In genomic region chr16:22410000-22410399, GRCm38 (mm10) we compare ENCODE assay signal across 24 mouse cellular contexts. TPM values are rescaled to one million over a fixed set of nuclear protein-coding genes. Genes with fewer than 3 reads are reported as not detected.
DNase-seq lines count a peak whose midpoint lies in the region; ATAC-seq and TF ChIP-seq lines count a peak whose summit lies in the region.
"Had no signal": no experiment of that assay in that cellular context is flagged by ENCODE, and none has a peak within 500 bp of the region (broad histone marks: within the 10 kb centered on the region; RNA-seq: fewer than 3 reads in every experiment).

No protein-coding gene starts in this region.

- H3K4me3 ChIP-seq in E14TG2a.4 (replicated peaks; ENCODE audit: low read length), result peak overlapping the region; percentile 86
- peak overlapping the region; percentile 18 for H3K4me3 ChIP-seq in ES-Bruce4 (ENCODE audit: low read depth, low read length)
- H3K4me3 ChIP-seq in liver, embryonic 14.5 days (ENCODE audit: insufficient read depth in 1 of 2, low read depth in 2 of 2, low read length in 2 of 2), result no peak overlapping the region
- H3K4me3 ChIP-seq: embryonic facial prominence, embryonic 15.5 days; erythroblast, embryonic 14.5 days; forebrain, embryonic 10.5 days; forebrain, embryonic 15.5 days; heart, embryonic 10.5 days; hindbrain, embryonic 12.5 days had no signal

- H3K27me3 ChIP-seq in E14TG2a.4 (ENCODE audit: insufficient read depth, low read length) (no peaks in the 10 kb centered on the region), ES-Bruce4 (ENCODE audit: control insufficient read depth, insufficient read depth, low read length, poor library complexity, severe bottlenecking) (no peaks in the 10 kb centered on the region)
- H3K27me3 ChIP-seq in liver, embryonic 14.5 days (ENCODE audit: control insufficient read depth, insufficient read depth, low read length), result no peaks in the 10 kb centered on the region
- H3K27me3 ChIP-seq: embryonic facial prominence, embryonic 15.5 days; forebrain, embryonic 15.5 days; hindbrain, embryonic 12.5 days had no signal

- TF ChIP-seq EP300 in ES-Bruce4 (IDR thresholded peaks at IDR 0.05; ENCODE audit: insufficient read depth, low read depth, low read length), result no peak
- peak; percentile 47 for TF ChIP-seq EP300 in liver, embryonic 14.5 days (IDR thresholded peaks at IDR 0.05; ENCODE audit: low read depth)

- H3K4me1 ChIP-seq in E14TG2a.4 (replicated peaks; ENCODE audit: low read depth, low read length) (peaks cover 76% of the 10 kb centered on the region), ES-Bruce4 (ENCODE audit: control insufficient read depth, insufficient read depth, low read length) (peaks cover 10% of the 10 kb centered on the region)
- peaks cover 0 to 2% of the 10 kb centered on the region in 2 experiments; a peak in 2 of 4 replicates for H3K4me1 ChIP-seq in liver, embryonic 14.5 days (replicated peaks; ENCODE audit: control insufficient read depth in 2 of 2, insufficient read depth in 2 of 2, low read length in 1 of 2)
- H3K4me1 ChIP-seq: heart, embryonic 10.5 days had no signal

- H3K27ac ChIP-seq in ES-Bruce4 (ENCODE audit: insufficient read depth, low read length), result peak overlapping the region; percentile 24
- no peak overlapping the region for H3K27ac ChIP-seq in liver, embryonic 14.5 days
- H3K27ac ChIP-seq: embryonic facial prominence, embryonic 15.5 days; forebrain, embryonic 10.5 days; forebrain, embryonic 15.5 days; heart, embryonic 10.5 days; hindbrain, embryonic 12.5 days had no signal

- peak; percentile 43; the same call in 1 of the 2 replicates for ATAC-seq in liver, embryonic 14.5 days (ENCODE audit: insufficient read depth)
- ATAC-seq in megakaryocyte, adult 5-6 weeks (ENCODE audit: poor library complexity, severe bottlenecking), result no peak
- ATAC-seq: forebrain, embryonic 15.5 days; hindbrain, embryonic 16.5 days; inflammation-experienced regulatory T-cells, adult 6 months had no signal

- no peak for TF ChIP-seq POLR2A in ES-Bruce4 (IDR thresholded peaks at IDR 0.05; ENCODE audit: insufficient read depth, low read length)

- peak overlapping the region; percentile 62; the same call in 1 of the 2 replicates for H3K9ac ChIP-seq in ES-Bruce4 (ENCODE audit: low read depth, poor library complexity, severe bottlenecking)
- no peak overlapping the region for H3K9ac ChIP-seq in liver, embryonic 14.5 days (replicated peaks)
- H3K9ac ChIP-seq: embryonic facial prominence, embryonic 15.5 days; forebrain, embryonic 15.5 days; hindbrain, embryonic 12.5 days had no signal

- H3K36me3 ChIP-seq in E14TG2a.4 (ENCODE audit: insufficient read depth, low read length), result peaks cover 88% of the 10 kb centered on the region
- peaks cover 48% of the 10 kb centered on the region for H3K36me3 ChIP-seq in ES-Bruce4 (ENCODE audit: control insufficient read depth, insufficient read depth, low read length, poor library complexity, severe bottlenecking)
- H3K36me3 ChIP-seq in liver, embryonic 14.5 days (replicated peaks; ENCODE audit: control insufficient read depth, insufficient read depth, low read depth), result no peaks in the 10 kb centered on the region
- H3K36me3 ChIP-seq: embryonic facial prominence, embryonic 15.5 days; forebrain, embryonic 15.5 days; hindbrain, embryonic 12.5 days had no signal

- 26% methylated on average over 5 of the region's 5 CpGs for WGBS in liver, embryonic 14.5 days (ENCODE audit: insufficient replicate concordance)

- TF ChIP-seq CTCF in E14TG2a.4 (conservative IDR thresholded peaks at IDR 0.05; ENCODE audit: low read length), result no peak
- TF ChIP-seq CTCF in ES-Bruce4 (IDR thresholded peaks at IDR 0.05; ENCODE audit: low read depth, low read length), result no peak
- TF ChIP-seq CTCF in liver, embryonic 14.5 days (IDR thresholded peaks at IDR 0.05; ENCODE audit: low read depth), result no peak

- peak; percentile 8 for DNase-seq in c-Kit-positive CD71-positive TER-119-positive erythroid progenitor cells, embryonic 14.5 days (ENCODE audit: low spot score)
- no peak for DNase-seq in liver, embryonic 14.5 days (ENCODE audit: low read depth in 3 of 3, low spot score in 3 of 3)
- DNase-seq in spleen, adult 18-20 months, result no peak
- no peak for DNase-seq in layer of hippocampus, postnatal 36 days
- DNase-seq: adrenal gland, adult 8-10 months; cerebellum, adult 18-20 months; cerebellum, adult 9-11 months; cerebellum, postnatal 36 days; embryo, embryonic 11 days; gastrocnemius, postnatal 10 days; heart, adult 18-20 months; heart, postnatal 10 days; heart, postnatal 4 days had no signal

- no peaks in the 10 kb centered on the region for H3K9me3 ChIP-seq in E14TG2a.4 (ENCODE audit: low read length)
- peaks cover 43% of the 10 kb centered on the region for H3K9me3 ChIP-seq in ES-Bruce4 (replicated peaks; ENCODE audit: control insufficient read depth, insufficient read depth, low read length, poor library complexity, severe bottlenecking)
- no peaks in the 10 kb centered on the region for H3K9me3 ChIP-seq in liver, embryonic 14.5 days (ENCODE audit: control insufficient read depth, low read length)
- H3K9me3 ChIP-seq: embryonic facial prominence, embryonic 15.5 days; forebrain, embryonic 10.5 days; forebrain, embryonic 15.5 days; heart, embryonic 10.5 days; hindbrain, embryonic 12.5 days had no signal

- H3K4me2 ChIP-seq in liver, embryonic 14.5 days (ENCODE audit: low read depth), result no peak overlapping the region
- H3K4me2 ChIP-seq: embryonic facial prominence, embryonic 15.5 days; forebrain, embryonic 15.5 days; hindbrain, embryonic 12.5 days had no signal

RNA-seq across cellular contexts. Expression of gene Etv5, which starts 29.5 kb away (rescaled TPM):
- 130 and 133 TPM in 2 replicates for polyA plus RNA-seq in ES-Bruce4 (2011; ENCODE audit: insufficient read depth, insufficient read length, low read depth, missing spikeins)
- 2.5 and 2.7 TPM in 2 replicates for polyA plus RNA-seq in liver, embryonic 14.5 days (2012; rRNA removed)
- polyA plus RNA-seq in liver, embryonic 14.5 days (2014; fragmentation: Nextera tagmentation; extraction: Ambion mirVana), result 2.6 and 3.4 TPM in 2 replicates
- 0.96 and 2.1 TPM in 2 replicates for total RNA-seq in megakaryocyte, adult 5-6 weeks (2015)
- total RNA-seq in megakaryocyte, adult 5-6 weeks (2017), result 0.81 and 2.2 TPM in 2 replicates
- 10 to 100 TPM; 47.5 to 49.4 TPM for total RNA-seq in layer of hippocampus, postnatal 36 days (2021)

Comparison
In these comparisons a context has a peak if more than half of its experiments do, and no peak if none do; other contexts are left out.
1. H3K4me3 ChIP-seq: peak in E14TG2a.4 (single experiment) and ES-Bruce4 (single experiment); none in liver, embryonic 14.5 days (0 of 2).
2. RNA of gene Etv5, which starts 29.5 kb away (total RNA-seq): 47.5 to 49.4 TPM in layer of hippocampus, postnatal 36 days; 0.81 to 2.2 TPM in megakaryocyte, adult 5-6 weeks; every median in the first group is over 10 times any median in the second.